Mouse (Mus musculus) lung, embryonic 15.5 days (tissue): ENCODE data around the gene Osm. TPM values are rescaled to one million over a fixed set of nuclear protein-coding genes. Genes with fewer than 3 reads are reported as not detected.
A peak's percentile ranks its signal among the peaks of the same experiment; 100 is the strongest.

Experiments used
- ATAC-seq: fragments of 200-750 bp; cut with Nextera tagmentation; 2 replicates; pipeline ENCODE4 v1.8.0; 2017; ENCODE audit warnings: moderate number of reproducible peaks, borderline replicate concordance; ENCODE audit not compliant: low FRiP score, low TSS enrichment; ENCODE audit errors: extremely low read depth
- H3K27ac ChIP-seq: fragments of 300-500 bp; sonication (generic); 2 replicates; pipeline ENCODE4 v1.5.1; 2015; ENCODE audit warnings: moderate library complexity, mild to moderate bottlenecking, inconsistent platforms
- H3K27me3 ChIP-seq: fragments of 300-500 bp; sonication (generic); 2 replicates; pipeline ENCODE4 v1.6.1; 2015; ENCODE audit warnings: inconsistent platforms
- H3K36me3 ChIP-seq: fragments of 300-500 bp; sonication (generic); 2 replicates; pipeline ENCODE4 v1.6.1; 2015; ENCODE audit warnings: inconsistent platforms
- H3K4me1 ChIP-seq: fragments of 300-500 bp; sonication (generic); 2 replicates; pipeline ENCODE4 v1.6.1; 2015; ENCODE audit warnings: inconsistent platforms
- H3K4me2 ChIP-seq: fragments of 300-500 bp; sonication (generic); 2 replicates; pipeline ENCODE4 v1.6.1; 2015; ENCODE audit warnings: inconsistent platforms, mild to moderate bottlenecking, moderate library complexity
- H3K4me3 ChIP-seq: fragments of 300-500 bp; sonication (generic); 2 replicates; pipeline ENCODE4 v1.5.1; 2015; ENCODE audit warnings: mild to moderate bottlenecking, inconsistent platforms
- H3K9ac ChIP-seq: fragments of 300-500 bp; sonication (generic); 2 replicates; pipeline ENCODE4 v1.6.1; 2015; ENCODE audit warnings: inconsistent platforms
- H3K9me3 ChIP-seq: fragments of 300-500 bp; sonication (generic); 2 replicates; pipeline ENCODE4 v1.6.1; 2016; ENCODE audit warnings: inconsistent platforms
- WGBS: fragments of 180-500 bp; shearing (Covaris S2); methylation state at CpG from one replicate; pipeline ENCODE4 v1.1.7; 2015; 5-methylcytosine and 5-hydroxymethylcytosine counted together
- polyA plus RNA-seq: library from polyadenylated mRNA; unstranded; fragments of >200 nt; fragmentation: Nextera tagmentation; extraction: Ambion mirVana; gene quantifications from 2 replicates; pipeline ENCODE4 v1.2.1, GENCODE M21; 2015

Osm gene
- polyA plus RNA-seq, 1 experiment from 2014 or later = 0.22 TPM

DNA sequence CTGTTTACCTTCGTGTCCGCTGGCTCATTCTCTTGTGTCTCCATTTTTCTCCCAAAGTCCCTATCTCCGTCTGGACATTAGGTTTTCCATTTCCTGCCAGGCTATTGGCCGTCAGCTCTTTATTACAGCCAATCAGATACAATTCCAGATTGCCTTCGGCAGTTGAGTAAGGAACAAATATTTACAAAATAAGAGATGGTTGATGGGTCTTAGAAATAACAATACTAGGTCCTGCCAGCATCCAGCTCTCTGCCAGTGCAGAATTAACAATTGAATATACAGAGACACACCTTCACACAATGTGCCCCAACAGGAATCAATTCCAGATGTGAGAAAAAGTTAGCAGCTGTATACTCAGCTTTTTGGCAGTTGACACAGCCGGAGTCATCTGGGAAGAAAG is 9.9 kb downstream of the Osm start:
- Histone ChIP-seq H3K27me3 (no peaks in the 10 kb centered on the region), H3K27ac (no peak overlapping the region), H3K4me2 (no peak overlapping the region), H3K9ac (no peak overlapping the region), H3K4me3 (no peak overlapping the region), H3K9me3 (no peaks in the 10 kb centered on the region), H3K36me3 (no peaks in the 10 kb centered on the region), H3K4me1 (no peaks in the 10 kb centered on the region)
- ATAC-seq = no peak
- 47% methylated on average over 6 of the region's 6 CpGs for WGBS

DNA sequence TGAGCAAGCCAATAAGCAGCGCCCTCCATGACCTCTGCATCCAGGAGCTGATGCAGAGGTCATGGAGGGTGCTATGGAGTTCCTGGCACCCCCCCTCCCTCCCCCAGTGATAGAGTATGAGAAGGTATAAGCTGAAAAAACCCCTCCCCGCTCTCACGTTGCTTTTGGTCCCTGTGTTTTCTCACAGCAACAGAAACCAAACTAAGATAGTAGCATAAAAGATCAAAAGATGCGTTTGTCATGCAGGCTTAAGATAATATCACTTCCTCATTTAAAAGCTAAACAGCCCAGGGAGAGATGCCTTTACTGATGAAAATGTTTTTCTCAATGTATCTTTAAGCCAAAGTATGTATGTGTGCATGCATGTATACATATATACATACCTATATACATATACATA is 10.4 kb downstream of the Osm start:
- no peaks in the 10 kb centered on the region for H3K4me1 ChIP-seq
- H3K4me3 ChIP-seq = no peak overlapping the region
- no peaks in the 10 kb centered on the region for H3K9me3 ChIP-seq
- 50% methylated on average over 4 of the region's 4 CpGs for WGBS
- no peak overlapping the region for H3K9ac ChIP-seq
- no peak overlapping the region for H3K27ac ChIP-seq
- no peaks in the 10 kb centered on the region for H3K27me3 ChIP-seq
- no peak for ATAC-seq
- H3K36me3 ChIP-seq = no peaks in the 10 kb centered on the region
- no peak overlapping the region for H3K4me2 ChIP-seq

DNA sequence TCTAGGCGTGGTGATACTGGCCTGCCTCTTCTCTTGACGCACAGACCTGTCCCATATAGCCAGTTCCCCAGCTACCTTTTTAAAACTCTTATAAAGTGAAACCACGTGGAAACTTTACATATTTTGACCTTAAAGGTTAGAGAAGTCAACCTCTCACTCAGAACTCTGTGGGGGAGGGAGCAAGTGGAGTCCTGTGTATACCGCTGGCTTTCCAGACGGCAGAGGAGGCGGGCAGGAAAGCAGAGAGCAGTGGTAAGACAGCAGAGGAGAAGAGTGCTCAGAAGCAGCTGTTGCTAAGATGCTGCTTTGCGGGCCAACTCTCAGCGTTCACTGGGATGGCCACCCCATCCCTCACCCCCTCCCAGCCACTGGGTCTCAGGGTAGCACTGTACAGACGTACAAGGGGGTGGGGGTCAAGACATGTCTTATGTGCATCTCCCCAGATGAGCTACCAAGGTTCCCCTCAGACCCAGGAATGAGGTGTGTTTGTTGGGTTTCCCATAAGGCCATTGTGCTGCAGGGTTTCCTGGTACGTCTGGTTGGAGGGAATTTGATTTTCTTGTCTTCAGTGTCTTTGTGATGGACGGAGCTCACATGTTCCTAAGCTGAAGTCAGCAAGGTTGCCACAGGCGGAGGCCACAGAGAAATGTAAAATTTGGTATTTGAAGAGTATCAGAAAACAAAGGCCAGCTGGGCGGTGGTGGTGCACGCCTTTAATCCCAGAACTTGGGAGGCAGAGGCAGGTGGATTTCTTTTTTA is 11.2 kb downstream of the Osm start:
- H3K36me3 ChIP-seq = no peaks in the 10 kb centered on the region
- 63% methylated on average over 14 of the region's 14 CpGs for WGBS
- no peaks in the 10 kb centered on the region for H3K9me3 ChIP-seq
- no peak for ATAC-seq
- no peak overlapping the region for H3K9ac ChIP-seq
- H3K4me2 ChIP-seq = no peak overlapping the region
- H3K4me3 ChIP-seq = no peak overlapping the region
- no peaks in the 10 kb centered on the region for H3K4me1 ChIP-seq
- H3K27ac ChIP-seq = no peak overlapping the region
- no peaks in the 10 kb centered on the region for H3K27me3 ChIP-seq

DNA sequence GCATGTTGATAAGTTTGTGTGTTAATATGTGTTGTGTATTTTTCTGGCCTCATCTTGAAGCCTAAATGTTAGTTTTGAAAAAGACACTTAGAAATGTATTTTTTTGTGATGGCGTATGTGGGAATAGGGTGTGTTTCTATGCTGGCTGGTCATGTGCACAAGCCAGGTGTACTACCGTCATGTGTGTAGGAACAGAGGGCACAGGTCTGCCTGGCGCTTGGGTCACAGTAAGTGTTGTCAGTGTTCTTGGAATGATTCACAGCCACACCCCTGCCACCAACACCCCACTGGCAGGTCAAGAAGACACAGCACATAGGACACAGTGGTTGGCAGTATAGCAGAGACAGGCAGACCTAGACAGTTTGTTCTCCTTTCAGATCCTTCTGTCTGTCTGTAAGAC is 12.9 kb downstream of the Osm start:
- ATAC-seq = no peak
- no peaks in the 10 kb centered on the region for H3K4me1 ChIP-seq
- whole genome bisulfite sequencing = 93% methylated on average over 3 of the region's 3 CpGs

DNA sequence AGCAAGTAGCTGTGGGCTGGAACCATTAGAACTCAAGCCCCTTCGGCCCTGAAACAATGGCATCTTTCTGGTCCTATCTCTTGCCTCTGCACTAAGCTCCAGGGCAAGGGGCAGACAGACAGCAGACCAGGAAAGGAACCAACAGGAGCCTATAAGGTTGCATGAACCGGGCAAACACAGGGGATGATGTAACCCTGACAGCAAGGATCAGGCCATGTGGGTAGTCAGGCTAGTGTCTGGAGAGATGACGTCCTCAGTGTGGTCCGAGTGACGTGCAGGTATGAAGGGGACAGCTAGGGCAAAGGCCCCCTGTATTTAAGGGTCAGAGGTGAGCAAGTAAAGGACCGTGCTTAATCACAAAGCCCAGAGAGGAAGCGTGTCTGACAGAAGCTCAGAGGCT is 14.1 kb downstream of the Osm start:
- H3K27ac ChIP-seq = no peak overlapping the region
- H3K4me3 ChIP-seq = no peak overlapping the region
- WGBS = 68% methylated on average over 7 of the region's 7 CpGs
- no peak overlapping the region for H3K4me2 ChIP-seq
- H3K36me3 ChIP-seq = no peaks in the 10 kb centered on the region
- no peaks in the 10 kb centered on the region for H3K27me3 ChIP-seq
- H3K4me1 ChIP-seq = no peaks in the 10 kb centered on the region
- H3K9ac ChIP-seq = no peak overlapping the region
- ATAC-seq = no peak
- no peaks in the 10 kb centered on the region for H3K9me3 ChIP-seq

More for the DNA sequence above, 12.9 kb downstream of the Osm start:
- no peak overlapping the region for H3K9ac ChIP-seq
- no peak overlapping the region for H3K27ac ChIP-seq
- H3K36me3 ChIP-seq = no peaks in the 10 kb centered on the region
- H3K27me3 ChIP-seq = no peaks in the 10 kb centered on the region
- no peaks in the 10 kb centered on the region for H3K9me3 ChIP-seq
- H3K4me2 ChIP-seq = no peak overlapping the region
- no peak overlapping the region for H3K4me3 ChIP-seq

DNA sequence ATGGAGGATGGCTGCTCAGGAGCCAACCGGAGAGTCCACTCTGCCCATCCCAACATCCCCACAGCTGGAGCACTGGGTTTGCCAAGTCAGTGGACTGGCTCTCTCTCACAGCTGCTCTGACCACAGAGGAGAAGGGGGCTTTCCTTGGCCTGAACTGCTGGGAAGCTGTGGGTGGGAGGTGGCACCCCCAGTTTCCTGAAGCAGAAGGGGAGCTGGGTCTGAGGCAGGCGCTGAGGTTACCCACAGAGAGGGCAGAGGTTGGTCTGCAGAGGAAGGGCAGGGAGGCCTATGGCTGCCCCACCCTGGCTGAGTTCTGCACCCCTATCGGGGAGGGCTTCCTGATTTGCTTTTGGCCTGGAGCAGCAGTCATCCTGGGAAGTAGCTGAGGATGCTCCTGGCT is 15.2 kb downstream of the Osm start:
- H3K27ac ChIP-seq = no peak overlapping the region
- no peak overlapping the region for H3K4me3 ChIP-seq
- no peaks in the 10 kb centered on the region for H3K4me1 ChIP-seq
- WGBS = 62% methylated on average over 3 of the region's 3 CpGs
- no peaks in the 10 kb centered on the region for H3K27me3 ChIP-seq
- no peak for ATAC-seq
- H3K4me2 ChIP-seq = no peak overlapping the region
- no peaks in the 10 kb centered on the region for H3K9me3 ChIP-seq
- no peaks in the 10 kb centered on the region for H3K36me3 ChIP-seq
- H3K9ac ChIP-seq = no peak overlapping the region

DNA sequence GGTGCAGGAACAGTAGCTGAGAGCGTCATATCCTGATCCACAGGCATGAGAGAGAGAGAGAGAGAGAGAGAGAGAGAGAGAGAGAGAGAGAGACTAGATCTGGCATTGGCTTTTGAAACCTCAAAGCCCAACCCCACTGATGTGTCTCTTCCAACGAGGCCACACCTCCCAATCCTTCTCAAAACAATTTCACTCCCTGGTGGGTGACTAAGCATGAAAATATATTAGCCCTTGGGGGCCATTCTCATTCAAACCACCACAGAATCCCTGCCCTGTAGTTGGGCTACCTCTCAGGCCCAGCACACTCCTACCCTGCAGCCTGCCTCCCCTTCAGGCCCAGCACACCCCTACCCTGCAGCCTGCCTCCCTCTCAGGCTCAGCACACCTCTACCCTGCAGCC is 16.7 kb downstream of the Osm start:
- ATAC-seq = no peak
- H3K4me2 ChIP-seq = no peak overlapping the region

DNA sequence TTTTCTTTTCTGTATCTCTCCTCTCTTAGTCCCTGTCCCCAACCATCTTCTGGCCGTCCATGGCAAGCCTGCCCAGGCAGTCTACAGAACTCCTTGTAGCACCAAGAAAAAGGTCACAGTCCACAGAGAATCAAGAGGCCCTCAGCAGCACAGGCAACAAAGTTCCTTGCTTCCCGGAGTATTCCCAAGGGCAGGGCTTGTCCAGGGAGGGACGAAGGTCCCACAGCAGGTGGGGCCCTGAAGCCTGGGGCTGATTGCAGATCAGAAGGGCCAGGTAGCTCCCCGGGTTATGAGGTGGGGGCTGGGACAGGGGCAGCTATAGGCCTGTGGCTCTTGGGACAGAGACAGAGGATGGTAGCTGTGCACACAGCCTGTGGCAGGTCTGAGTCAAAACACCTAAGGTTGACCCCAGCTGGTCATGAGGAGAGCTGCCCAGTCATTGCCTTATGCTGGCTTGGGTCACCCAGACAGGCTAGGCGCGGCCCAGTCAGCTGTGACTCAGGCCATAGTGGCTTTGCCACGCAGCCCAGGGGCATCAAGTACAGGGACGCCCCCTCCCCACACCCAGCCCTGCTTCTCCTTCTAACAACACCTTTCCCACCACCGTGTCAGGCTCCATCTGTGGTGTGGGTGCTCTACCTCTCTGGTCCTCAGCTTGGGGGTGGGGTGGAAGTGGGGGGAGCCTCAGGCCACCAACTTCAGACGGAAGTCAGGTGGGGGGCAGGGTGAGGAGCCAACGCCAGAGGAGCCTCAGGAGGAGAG is 20.8 kb downstream of the Osm start, which contains the start of gene Lif:
Gene Lif (plus strand): TSS at position 712 of the 762 bp plus-strand sequence.
- H3K4me3 ChIP-seq = no peak within 1 kb of the TSS
- H3K9me3 ChIP-seq = no peaks in the 10 kb centered on the region
- H3K9ac ChIP-seq = no peak within 1 kb of the TSS
- no peak within 1 kb of the TSS for H3K27ac ChIP-seq
- no peaks in the 10 kb centered on the region for H3K36me3 ChIP-seq
- H3K27me3 ChIP-seq = no peaks in the 10 kb centered on the region
- WGBS = 54% methylated on average over 11 of the region's 11 CpGs
- H3K4me1 ChIP-seq = peaks cover 25% of the 10 kb centered on the region
- ATAC-seq = no peak
- H3K4me2 ChIP-seq = no peak within 1 kb of the TSS

More for the DNA sequence above, 16.7 kb downstream of the Osm start:
- Histone ChIP-seq H3K4me1 (no peaks in the 10 kb centered on the region), H3K27me3 (no peaks in the 10 kb centered on the region), H3K27ac (no peak overlapping the region), H3K9me3 (no peaks in the 10 kb centered on the region), H3K9ac (no peak overlapping the region), H3K36me3 (no peaks in the 10 kb centered on the region), H3K4me3 (no peak overlapping the region)
- WGBS = 81% methylated on average over 2 of the region's 2 CpGs

DNA sequence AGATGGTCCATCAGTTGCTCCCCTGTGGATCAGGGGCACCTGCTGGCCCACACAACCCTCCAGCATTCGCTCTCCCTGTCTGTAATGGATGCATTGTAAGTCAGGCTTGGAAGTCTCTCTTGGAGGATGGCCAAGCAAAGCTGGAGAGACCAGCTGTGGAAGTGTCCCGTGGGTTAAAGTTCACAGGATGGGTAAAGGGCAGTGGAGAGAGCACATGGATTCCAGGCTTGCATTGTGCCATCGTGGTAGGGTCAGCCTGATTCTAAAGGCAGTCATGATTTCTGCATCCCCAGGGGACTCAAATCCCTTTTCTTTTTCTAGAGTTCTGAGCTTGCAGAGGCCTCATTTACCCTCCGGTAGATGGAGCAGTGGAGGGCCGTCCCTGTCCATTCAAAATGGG is 21.5 kb downstream of the Osm start:
- WGBS = 53% methylated on average over 5 of the region's 5 CpGs
- Histone ChIP-seq H3K4me3 (no peak overlapping the region), H3K9me3 (no peaks in the 10 kb centered on the region), H3K27me3 (no peaks in the 10 kb centered on the region), H3K4me2 (no peak overlapping the region), H3K4me1 (peaks cover 32% of the 10 kb centered on the region), H3K36me3 (no peaks in the 10 kb centered on the region), H3K9ac (no peak overlapping the region), H3K27ac (no peak overlapping the region)
- no peak for ATAC-seq

DNA sequence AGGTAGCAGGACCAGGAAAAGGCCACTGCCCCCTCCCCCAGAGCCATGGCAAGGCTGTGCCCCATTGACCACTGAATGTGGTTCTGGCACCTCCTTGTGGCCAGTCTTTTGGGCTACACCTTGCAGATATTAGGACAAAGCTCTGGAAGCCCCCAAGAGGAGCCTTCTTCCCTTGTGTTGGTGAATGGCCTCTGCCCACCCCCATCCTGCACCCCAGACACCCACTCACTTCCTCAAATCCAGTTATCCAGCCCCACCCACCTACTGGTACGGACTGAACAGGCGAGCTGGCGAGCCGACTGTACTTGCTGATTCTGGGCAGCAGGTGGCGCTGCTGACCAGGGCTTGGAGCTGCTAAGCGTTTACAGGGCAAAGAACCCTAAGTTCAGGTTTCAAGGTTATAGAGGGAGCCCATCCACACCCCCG is 22.4 kb downstream of the Osm start:
- peak; percentile 33; the same call in 1 of the 2 replicates for ATAC-seq
- 1% methylated on average over 7 of the region's 7 CpGs for WGBS
- Histone ChIP-seq H3K27ac (no peak overlapping the region), H3K4me1 (peaks cover 39% of the 10 kb centered on the region), H3K4me2 (peak overlapping the region; percentile 37), H3K9ac (no peak overlapping the region), H3K9me3 (no peaks in the 10 kb centered on the region), H3K36me3 (no peaks in the 10 kb centered on the region), H3K4me3 (no peak overlapping the region), H3K27me3 (no peaks in the 10 kb centered on the region)

DNA sequence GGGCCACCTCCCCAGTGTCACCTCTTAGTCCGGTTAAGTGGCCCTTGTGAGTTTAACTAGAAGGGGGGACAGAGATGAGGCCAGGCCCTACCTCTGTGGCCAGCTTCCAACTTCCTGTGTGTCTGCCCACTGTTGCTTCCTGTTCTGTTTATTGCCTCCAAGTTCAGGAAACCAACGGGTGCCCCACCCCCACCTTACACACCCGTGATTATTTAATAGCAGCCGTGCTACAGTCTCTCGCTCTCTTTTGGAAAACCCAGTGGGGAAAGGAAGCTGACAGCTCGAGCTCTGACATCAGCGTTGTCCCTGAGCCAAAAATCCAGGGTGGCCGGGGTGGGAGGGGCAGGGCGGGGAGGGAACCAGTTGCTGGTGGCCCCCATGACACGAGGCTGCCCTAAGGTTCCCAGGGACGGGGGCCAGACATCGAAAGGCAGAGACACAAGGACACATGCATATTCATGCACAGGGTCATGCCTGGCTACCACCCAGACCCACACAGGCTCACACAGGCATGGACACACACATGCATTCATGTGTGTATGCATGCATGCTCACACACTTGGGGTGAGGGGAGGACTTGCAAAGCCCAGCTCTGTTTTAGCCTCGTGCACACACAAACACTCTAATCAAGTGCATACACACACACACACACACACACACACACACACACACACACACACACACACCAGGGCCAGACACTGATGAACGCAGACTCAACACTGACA is 24.4 kb downstream of the Osm start:
- no peak overlapping the region for H3K4me3 ChIP-seq
- H3K27ac ChIP-seq = no peak overlapping the region
- H3K9me3 ChIP-seq = no peaks in the 10 kb centered on the region
- ATAC-seq = no peak; the same call in 1 of the 2 replicates
- WGBS = 18% methylated on average over 14 of the region's 14 CpGs
- H3K9ac ChIP-seq = no peak overlapping the region
- peaks cover 49% of the 10 kb centered on the region for H3K4me1 ChIP-seq
- peak overlapping the region; percentile 32; the same call in 1 of the 2 replicates for H3K4me2 ChIP-seq
- no peaks in the 10 kb centered on the region for H3K36me3 ChIP-seq
- H3K27me3 ChIP-seq = peaks cover 18% of the 10 kb centered on the region

DNA sequence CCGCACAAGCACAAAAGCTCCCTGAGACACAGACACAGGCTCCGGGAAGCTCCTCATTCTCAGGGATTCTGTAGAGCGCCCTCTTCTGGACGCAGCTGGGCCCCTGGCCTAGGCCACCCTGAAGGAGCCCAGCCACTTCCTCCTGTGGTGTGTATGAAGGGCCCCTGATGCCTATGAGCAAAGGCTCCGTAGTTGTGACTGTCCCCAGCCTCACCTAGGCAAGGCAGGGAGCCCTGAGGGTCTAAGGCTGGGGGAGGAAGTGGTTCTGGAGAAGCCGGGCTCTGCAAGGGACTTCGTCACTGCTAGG is 24.9 kb downstream of the Osm start:
- H3K27ac ChIP-seq = no peak overlapping the region
- H3K36me3 ChIP-seq = no peaks in the 10 kb centered on the region
- H3K4me2 ChIP-seq = no peak overlapping the region
- 49% methylated on average over 7 of the region's 7 CpGs for WGBS
- H3K9ac ChIP-seq = no peak overlapping the region
- peaks cover 53% of the 10 kb centered on the region for H3K4me1 ChIP-seq
- H3K4me3 ChIP-seq = no peak overlapping the region
- H3K27me3 ChIP-seq = peaks cover 23% of the 10 kb centered on the region
- no peaks in the 10 kb centered on the region for H3K9me3 ChIP-seq
- ATAC-seq = peak; percentile 21; the same call in 1 of the 2 replicates
